Mouse (Mus musculus) forebrain, embryonic 13.5 days (tissue): Measurements from ENCODE around the gene Fancg. TPM values are rescaled to one million over a fixed set of nuclear protein-coding genes. Genes with fewer than 3 reads are reported as not detected.
A peak's percentile ranks its signal among the peaks of the same experiment; 100 is the strongest.

Source experiments
- ATAC-seq: fragments of 200-750 bp; cut with Nextera tagmentation; 2 replicates; pipeline ENCODE4 v1.8.0; 2017
- H3K27ac ChIP-seq: fragments of 300-500 bp; sonication (generic); 2 replicates; pipeline ENCODE4 v1.5.1; 2015; ENCODE audit warnings: inconsistent platforms, mild to moderate bottlenecking, moderate library complexity
- H3K27me3 ChIP-seq: fragments of 300-500 bp; sonication (generic); 2 replicates; pipeline ENCODE4 v1.6.1; 2015; ENCODE audit warnings: mild to moderate bottlenecking, inconsistent platforms
- H3K36me3 ChIP-seq: fragments of 300-500 bp; sonication (generic); 2 replicates; pipeline ENCODE4 v1.6.1; 2015; ENCODE audit warnings: mild to moderate bottlenecking, inconsistent platforms; ENCODE audit not compliant: poor library complexity, severe bottlenecking
- H3K4me1 ChIP-seq: fragments of 300-500 bp; sonication (generic); 2 replicates; pipeline ENCODE4 v1.6.1; 2015; ENCODE audit warnings: inconsistent platforms
- H3K4me2 ChIP-seq: fragments of 300-500 bp; sonication (generic); 2 replicates; pipeline ENCODE4 v1.6.1; 2015; ENCODE audit warnings: inconsistent platforms, mild to moderate bottlenecking, moderate library complexity
- H3K4me3 ChIP-seq: fragments of 300-500 bp; sonication (generic); 2 replicates; pipeline ENCODE4 v1.5.1; 2015; ENCODE audit warnings: mild to moderate bottlenecking, inconsistent platforms
- H3K9ac ChIP-seq: fragments of 300-500 bp; sonication (generic); 2 replicates; pipeline ENCODE4 v1.6.1; 2015; ENCODE audit warnings: mild to moderate bottlenecking, inconsistent platforms
- H3K9me3 ChIP-seq: fragments of 300-500 bp; sonication (generic); replicated peaks from 2 replicates; pipeline ENCODE4 v1.6.1; 2016; ENCODE audit warnings: inconsistent platforms
- WGBS: fragments of 180-500 bp; shearing (Covaris S2); methylation state at CpG from one replicate; pipeline ENCODE4 v1.1.7; 2015; 5-methylcytosine and 5-hydroxymethylcytosine counted together
- polyA plus RNA-seq: library from polyadenylated mRNA; unstranded; fragments of >200 nt; fragmentation: Nextera tagmentation; extraction: Ambion mirVana; gene quantifications from 2 replicates; pipeline ENCODE4 v1.2.1, GENCODE M21; 2015

The Fancg gene
- polyA plus RNA-seq, 1 experiment from 2014 or later = 22.9 TPM

DNA sequence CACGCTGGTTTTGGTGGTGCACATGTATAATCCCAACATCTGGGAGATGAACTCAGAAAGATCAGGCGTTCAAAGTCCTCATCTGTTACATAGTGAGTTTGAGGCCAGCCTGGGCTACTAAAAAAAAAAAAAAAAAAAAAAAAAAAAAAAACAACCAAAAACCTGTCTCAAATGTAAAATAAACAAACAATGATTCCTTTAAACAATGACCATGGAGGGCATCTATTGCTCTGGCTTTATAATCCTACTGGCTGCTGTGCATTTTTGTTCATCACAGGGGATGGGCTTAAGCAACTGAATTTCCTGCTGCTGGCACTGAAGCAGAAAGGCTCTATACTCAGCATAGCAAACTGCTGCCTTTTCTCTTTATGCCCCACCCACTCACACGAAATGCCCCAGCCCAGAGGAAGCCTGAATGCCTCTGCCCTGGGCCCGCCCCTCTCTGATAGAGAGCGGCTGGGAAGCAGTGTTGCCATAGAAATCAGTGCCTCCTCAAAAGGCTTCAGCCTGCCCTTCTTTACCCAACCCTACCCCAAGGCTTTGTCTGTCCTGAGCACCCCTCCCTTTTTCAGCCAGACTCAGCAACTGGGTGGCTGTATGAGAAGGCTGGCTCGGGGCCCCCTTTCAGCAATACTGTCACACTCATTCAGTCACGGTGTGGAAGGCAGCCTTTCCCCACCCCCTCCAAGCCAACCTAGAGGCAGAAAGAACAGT lies 33.5 kb upstream of the Fancg start:
- peak; percentile 72 for ATAC-seq
- Histone ChIP-seq H3K4me3 (peak overlapping the region; percentile 58), H3K4me1 (peaks cover 48% of the 10 kb centered on the region), H3K27me3 (no peaks in the 10 kb centered on the region), H3K9me3 (no peaks in the 10 kb centered on the region), H3K36me3 (no peaks in the 10 kb centered on the region), H3K27ac (peak overlapping the region; percentile 97), H3K9ac (peak overlapping the region; percentile 67), H3K4me2 (peak overlapping the region; percentile 71)
- 4% methylated on average over 7 of the region's 7 CpGs for WGBS

DNA sequence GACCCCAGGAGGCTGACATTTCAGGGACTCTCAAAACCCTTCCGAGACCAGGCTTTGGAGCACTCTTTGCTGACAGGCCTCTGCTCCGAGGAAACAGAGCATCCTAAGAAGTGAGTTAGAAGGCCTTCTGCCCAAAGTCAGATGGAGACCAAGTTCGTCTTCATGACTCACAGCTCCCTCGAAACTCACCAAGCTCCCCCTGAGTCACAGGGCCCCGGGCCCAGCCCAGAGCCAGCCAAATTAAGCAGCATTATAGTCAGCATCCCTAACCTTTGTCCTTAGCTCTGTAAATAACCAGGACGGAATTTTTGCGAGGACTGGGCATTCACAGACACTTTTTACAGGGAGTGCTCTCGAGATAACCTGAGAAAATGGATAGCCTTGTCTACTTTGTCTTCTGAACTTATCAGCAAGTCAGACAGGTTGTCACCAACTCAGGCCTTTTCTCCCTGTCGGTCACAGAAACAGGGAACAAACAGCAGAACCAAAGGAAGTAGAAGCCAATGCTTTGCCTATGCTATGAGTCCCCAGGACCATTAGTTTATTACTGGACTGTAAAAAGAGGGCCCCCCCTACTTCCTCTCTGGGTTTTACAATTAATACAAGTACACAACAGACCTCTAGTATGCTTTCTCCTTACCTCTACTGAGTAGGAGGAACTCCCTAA lies 30.7 kb upstream of the Fancg start:
- Histone ChIP-seq H3K9me3 (no peaks in the 10 kb centered on the region), H3K4me3 (0 out of 2 replicates have a peak overlapping the region, but pooled peaks have one; percentile 72), H3K4me2 (peak overlapping the region; percentile 74), H3K4me1 (peaks cover 58% of the 10 kb centered on the region), H3K36me3 (peaks cover 14% of the 10 kb centered on the region), H3K9ac (peak overlapping the region; percentile 26; the same call in 1 of the 2 replicates), H3K27ac (peak overlapping the region; percentile 69), H3K27me3 (no peaks in the 10 kb centered on the region)
- WGBS = 68% methylated on average over 9 of the region's 9 CpGs
- no peak for ATAC-seq

DNA sequence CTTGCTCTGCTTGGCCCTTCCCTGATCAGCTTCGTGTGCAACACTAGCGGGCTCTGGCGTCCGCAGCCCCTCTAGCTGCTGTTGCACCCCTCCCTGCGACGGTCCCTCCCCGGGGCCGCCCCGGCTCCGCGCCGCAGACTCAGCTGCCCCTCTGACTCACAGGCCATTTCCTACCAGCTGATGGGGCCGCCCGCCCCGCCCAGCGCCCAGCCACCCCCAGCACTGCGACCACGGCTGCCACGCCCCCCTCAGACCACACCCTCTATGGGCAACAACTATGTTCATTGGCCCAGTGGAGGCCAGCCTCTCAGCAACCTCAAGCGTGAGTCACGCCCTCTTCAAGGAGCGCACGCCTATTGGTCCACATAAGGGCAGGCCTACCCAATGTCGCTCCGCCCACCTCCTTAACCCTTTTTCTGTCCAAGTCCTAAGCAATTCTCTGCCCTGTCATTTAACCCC lies 29.8 kb upstream of the Fancg start:
- Histone ChIP-seq H3K27ac (peak overlapping the region; percentile 71), H3K4me2 (peak overlapping the region; percentile 74), H3K9ac (peak overlapping the region; percentile 86), H3K4me1 (peaks cover 56% of the 10 kb centered on the region), H3K9me3 (no peaks in the 10 kb centered on the region), H3K27me3 (no peaks in the 10 kb centered on the region), H3K36me3 (peaks cover 22% of the 10 kb centered on the region), H3K4me3 (peak overlapping the region; percentile 72)
- under 1% methylated on average over 24 of the region's 25 CpGs for WGBS
- peak; percentile 97 for ATAC-seq

DNA sequence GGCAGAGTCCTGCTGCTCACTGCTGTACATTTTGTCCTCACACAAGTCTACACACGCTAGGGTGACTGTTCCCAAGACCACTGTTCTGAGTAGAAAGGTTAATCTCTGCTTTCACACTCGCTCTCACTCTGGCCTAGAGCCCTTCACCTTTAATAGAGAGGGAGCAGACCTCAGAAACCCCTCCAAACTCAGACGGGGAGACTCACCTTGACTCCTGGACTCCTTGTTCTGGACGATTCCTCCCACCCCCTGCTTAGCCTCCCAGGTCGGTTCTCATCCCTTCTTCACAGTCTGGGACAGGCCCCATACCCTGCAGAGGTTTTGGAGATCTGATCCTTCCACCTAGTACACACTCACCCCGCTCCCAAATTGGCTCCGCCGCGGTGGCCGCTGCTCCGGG lies 29.3 kb upstream of the Fancg start:
- Histone ChIP-seq H3K9me3 (no peaks in the 10 kb centered on the region), H3K27ac (peak overlapping the region; percentile 71), H3K27me3 (no peaks in the 10 kb centered on the region), H3K4me2 (peak overlapping the region; percentile 74), H3K4me1 (peaks cover 50% of the 10 kb centered on the region), H3K36me3 (peaks cover 28% of the 10 kb centered on the region), H3K9ac (peak overlapping the region; percentile 86), H3K4me3 (peak overlapping the region; percentile 72)
- no peak for ATAC-seq
- 4% methylated on average over 11 of the region's 11 CpGs for WGBS

DNA sequence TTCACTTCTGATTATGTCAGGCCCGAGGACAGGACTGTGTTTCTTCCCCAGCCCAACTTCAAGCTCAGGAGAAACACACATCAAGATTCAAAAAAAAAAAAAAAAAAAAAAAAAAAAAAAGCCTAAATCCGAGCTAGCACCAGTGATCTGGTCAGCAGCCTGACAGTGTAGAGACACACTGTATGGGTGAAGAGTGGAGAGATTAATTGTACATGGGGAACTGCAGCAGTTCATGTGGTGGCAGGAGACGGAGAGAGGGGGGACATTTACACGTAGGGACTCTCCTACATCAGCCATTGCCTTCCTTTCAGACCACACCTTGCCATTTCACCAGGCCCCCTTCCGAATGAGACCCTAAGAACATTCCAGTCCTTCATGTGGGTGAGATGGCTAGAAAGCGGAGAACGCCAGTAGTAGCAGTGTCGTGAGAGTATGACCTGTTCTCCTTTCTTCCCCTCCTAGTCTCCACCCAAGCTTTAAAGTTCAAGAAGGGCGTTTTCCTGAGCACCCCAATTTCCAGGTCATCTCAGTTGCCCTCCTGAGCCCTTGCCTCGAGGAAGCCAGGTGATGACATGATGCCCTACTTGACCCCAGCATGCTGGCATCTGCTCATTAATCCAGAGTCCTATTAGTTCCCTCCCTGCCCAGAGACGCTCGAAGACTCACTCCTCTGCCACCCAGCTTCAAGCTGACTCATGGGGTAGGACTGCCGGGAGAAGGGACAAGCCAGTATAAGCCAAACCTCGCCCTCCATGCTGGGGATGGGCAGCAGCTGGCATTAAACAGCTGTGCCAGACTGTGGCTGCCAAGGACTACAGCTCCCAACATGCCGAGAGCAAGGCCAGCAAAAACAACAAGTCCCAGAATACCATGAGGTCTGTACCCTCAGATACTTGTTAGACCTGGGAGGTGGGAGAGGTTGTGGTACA lies 28.5 kb upstream of the Fancg start:
- ATAC-seq = no peak
- WGBS = 59% methylated on average over 15 of the region's 15 CpGs
- H3K4me1 ChIP-seq = peaks cover 43% of the 10 kb centered on the region
- peak overlapping the region; percentile 86 for H3K9ac ChIP-seq
- H3K4me3 ChIP-seq = peak overlapping the region; percentile 72
- no peak overlapping the region for H3K27ac ChIP-seq
- H3K4me2 ChIP-seq = peak overlapping the region; percentile 74
- peaks cover 35% of the 10 kb centered on the region for H3K36me3 ChIP-seq
- H3K27me3 ChIP-seq = no peaks in the 10 kb centered on the region
- no peaks in the 10 kb centered on the region for H3K9me3 ChIP-seq

DNA sequence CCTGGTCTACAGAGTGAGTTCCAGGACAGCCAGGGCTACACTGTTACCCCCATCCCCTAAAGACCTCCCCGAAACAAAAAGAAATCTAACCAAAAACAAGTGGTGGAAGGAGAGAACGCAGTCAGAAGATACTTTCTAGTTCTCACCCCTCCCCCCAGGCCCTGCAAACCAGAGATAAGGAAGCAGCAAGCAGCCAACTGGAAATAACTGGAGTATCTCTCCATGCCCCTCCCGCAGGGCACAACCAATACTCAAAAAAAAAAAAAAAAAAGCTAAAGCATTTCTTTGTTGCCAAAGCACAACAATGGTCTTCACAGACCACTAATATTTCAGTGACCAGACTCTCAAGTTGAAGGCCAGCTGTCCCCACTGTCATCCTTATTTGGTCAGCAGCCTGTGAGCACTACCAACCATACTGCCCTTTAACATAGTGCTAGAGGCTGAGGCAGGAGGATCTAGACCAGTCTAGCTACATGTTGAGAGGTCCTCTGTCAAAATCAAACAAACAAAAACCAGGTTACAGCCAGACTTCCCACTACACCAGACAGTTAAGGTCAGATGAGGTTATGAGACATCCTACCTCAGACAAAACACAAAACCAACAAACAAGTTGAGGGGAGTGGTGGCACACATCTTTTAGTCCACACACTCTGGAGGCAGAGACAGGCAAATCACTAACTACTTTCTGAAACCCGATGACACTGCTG lies 27.7 kb upstream of the Fancg start:
- H3K27me3 ChIP-seq = no peaks in the 10 kb centered on the region
- H3K27ac ChIP-seq = no peak overlapping the region
- H3K4me3 ChIP-seq = no peak overlapping the region
- peak overlapping the region; percentile 74; the same call in 1 of the 2 replicates for H3K4me2 ChIP-seq
- ATAC-seq = no peak
- peaks cover 44% of the 10 kb centered on the region for H3K36me3 ChIP-seq
- WGBS = 83% methylated on average over 4 of the region's 4 CpGs
- no peaks in the 10 kb centered on the region for H3K9me3 ChIP-seq
- no peak overlapping the region for H3K9ac ChIP-seq
- peaks cover 34% of the 10 kb centered on the region for H3K4me1 ChIP-seq

DNA sequence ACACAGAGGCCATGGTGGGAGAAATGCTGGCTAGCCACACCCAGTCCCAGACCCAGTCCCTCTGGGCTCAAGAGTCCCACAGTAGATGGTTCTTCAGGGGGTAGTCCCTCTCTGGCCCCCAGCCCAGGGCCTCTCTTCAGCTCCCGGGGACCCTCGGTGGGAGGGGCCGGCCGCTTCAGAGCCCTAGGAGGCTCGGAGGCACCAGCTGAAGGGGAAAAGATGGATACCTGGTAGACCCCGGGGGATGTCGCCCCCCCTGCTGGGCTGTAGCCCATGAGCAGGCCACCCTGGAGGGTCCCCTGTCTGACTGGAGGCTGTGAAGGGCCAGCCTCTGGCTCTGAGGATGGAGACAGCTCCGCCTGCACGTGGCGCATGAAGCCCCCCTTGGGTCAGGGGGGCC lies 26.1 kb upstream of the Fancg start:
- Histone ChIP-seq H3K36me3 (peaks cover 44% of the 10 kb centered on the region), H3K9ac (no peak overlapping the region), H3K9me3 (no peaks in the 10 kb centered on the region), H3K27me3 (no peaks in the 10 kb centered on the region), H3K4me3 (no peak overlapping the region), H3K4me2 (no peak overlapping the region), H3K27ac (no peak overlapping the region), H3K4me1 (peaks cover 45% of the 10 kb centered on the region)
- no peak for ATAC-seq
- 84% methylated on average over 10 of the region's 10 CpGs for WGBS

DNA sequence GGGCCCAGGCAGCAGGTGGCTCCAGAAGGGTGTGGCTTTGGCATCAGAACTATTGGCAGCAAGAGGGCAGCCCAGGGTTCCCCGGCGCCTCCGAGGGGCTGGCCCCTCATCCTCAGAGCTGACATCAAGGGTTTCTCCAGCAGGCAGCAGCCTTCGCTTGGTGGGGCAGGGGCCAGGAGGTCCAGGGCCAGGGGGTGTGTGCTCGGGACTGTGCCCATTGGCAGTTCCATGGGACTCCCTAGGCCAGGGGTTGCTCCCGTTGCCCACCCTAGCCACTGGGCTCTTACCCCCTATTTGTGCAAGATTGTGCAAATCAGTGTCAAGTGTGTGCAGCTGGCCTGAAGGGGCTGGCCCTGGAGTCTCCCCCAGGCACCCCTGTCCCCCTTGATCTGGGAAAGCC lies 25.5 kb upstream of the Fancg start:
- Histone ChIP-seq H3K36me3 (peaks cover 44% of the 10 kb centered on the region), H3K4me3 (no peak overlapping the region), H3K9ac (no peak overlapping the region), H3K9me3 (no peaks in the 10 kb centered on the region), H3K4me2 (no peak overlapping the region), H3K4me1 (peaks cover 43% of the 10 kb centered on the region), H3K27me3 (no peaks in the 10 kb centered on the region), H3K27ac (no peak overlapping the region)
- 84% methylated on average over 6 of the region's 6 CpGs for WGBS
- ATAC-seq = no peak

DNA sequence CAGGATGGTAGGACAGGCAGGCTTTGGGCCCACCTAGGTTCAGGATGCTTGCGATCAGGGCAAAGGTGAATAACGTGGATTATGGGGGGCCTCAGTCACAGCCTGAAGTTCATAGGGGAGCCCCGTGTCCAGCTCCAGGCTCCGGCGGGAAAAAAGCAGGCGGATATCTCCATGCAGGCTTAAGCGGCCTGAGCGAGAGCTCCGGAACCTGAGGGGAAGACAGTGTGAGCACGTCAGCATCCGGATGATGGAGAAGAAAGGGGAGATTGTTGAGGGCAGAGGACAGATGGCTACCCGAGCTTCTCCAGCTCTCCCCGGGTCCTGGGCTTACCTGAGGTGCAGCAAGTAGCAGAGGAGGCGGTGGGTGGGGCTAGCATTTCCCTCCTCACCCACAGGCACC lies 23.2 kb upstream of the Fancg start:
- 88% methylated on average over 14 of the region's 14 CpGs for WGBS
- Histone ChIP-seq H3K4me3 (no peak overlapping the region), H3K4me1 (peaks cover 38% of the 10 kb centered on the region), H3K9ac (no peak overlapping the region), H3K9me3 (no peaks in the 10 kb centered on the region), H3K36me3 (peaks cover 58% of the 10 kb centered on the region), H3K27ac (no peak overlapping the region), H3K4me2 (no peak overlapping the region), H3K27me3 (no peaks in the 10 kb centered on the region)
- no peak for ATAC-seq

DNA sequence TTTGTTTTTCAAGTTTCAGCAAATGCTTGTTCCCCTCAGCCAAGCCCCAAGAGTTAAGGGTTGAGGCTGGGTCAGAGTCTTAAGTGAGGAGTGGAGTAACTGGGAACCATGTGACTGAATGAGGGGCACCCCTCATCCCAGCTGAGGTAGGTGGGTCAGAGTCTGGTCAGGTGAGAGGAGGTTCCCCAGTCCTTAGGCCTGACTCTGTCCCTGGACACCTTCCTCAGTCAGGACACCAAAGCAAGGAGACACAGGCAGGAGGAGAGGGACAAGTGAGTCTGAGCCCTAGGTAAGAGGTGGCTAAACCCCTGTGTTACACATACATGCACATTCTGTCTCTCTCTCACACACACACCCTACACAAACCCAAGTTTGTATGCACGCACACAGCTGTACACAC lies 22.2 kb upstream of the Fancg start:
- H3K36me3 ChIP-seq = peaks cover 68% of the 10 kb centered on the region
- H3K9ac ChIP-seq = no peak overlapping the region; the same call in 1 of the 2 replicates
- H3K4me3 ChIP-seq = no peak overlapping the region
- H3K27ac ChIP-seq = peak overlapping the region; percentile 92
- 92% methylated on average over 1 of the region's 1 CpGs for WGBS
- no peak overlapping the region for H3K4me2 ChIP-seq
- ATAC-seq = no peak
- H3K27me3 ChIP-seq = no peaks in the 10 kb centered on the region
- H3K4me1 ChIP-seq = peaks cover 28% of the 10 kb centered on the region
- H3K9me3 ChIP-seq = no peaks in the 10 kb centered on the region

DNA sequence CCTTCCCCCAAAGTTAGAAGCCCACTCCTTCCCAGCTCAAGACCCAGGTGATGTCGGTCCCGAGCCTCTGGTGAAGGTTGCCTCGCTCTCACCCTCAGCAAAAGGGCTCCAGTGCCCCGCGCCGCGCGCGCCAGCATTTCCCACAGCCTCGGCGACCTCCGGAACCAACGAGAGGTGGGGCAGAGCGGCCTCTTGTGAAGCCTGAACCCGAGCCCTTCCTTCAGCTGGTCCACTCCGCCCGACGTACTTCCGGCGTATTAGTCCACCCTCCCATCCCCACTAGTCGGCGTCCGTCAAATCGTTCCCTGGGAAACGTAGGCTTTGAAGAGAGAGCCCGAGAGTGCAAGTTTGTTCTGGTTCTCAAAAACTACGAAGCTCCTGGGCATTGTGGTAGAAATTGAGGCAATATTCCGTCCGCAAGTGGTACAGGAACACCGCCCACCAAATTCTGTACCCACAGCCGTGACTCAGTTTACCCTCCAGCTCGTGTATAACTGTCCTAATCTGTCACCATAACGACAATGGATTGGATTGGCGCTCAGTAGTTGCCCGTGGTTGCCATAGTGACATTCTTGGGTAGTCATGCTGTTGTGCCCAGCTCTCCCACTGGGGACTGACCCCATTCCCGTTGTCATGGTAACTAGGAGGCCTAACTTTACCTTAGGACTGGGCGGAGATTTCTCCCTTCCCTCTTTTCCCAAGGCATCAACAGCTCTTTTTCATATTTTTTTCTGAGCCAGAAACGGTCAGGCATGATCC lies 21.1 kb upstream of the Fancg start, which contains the start of gene Stoml2:
Gene Stoml2 (minus strand): TSS at position 474 of the 759 bp plus-strand sequence.
- no peaks in the 10 kb centered on the region for H3K27me3 ChIP-seq
- H3K4me3 ChIP-seq = peak within 1 kb of the TSS; percentile 73
- peak within 1 kb of the TSS; percentile 89 for H3K4me2 ChIP-seq
- H3K27ac ChIP-seq = peak within 1 kb of the TSS; percentile 92
- H3K9me3 ChIP-seq = no peaks in the 10 kb centered on the region
- peaks cover 69% of the 10 kb centered on the region for H3K36me3 ChIP-seq
- peak within 1 kb of the TSS; percentile 91 for H3K9ac ChIP-seq
- peak; percentile 97 for ATAC-seq
- WGBS = 0% methylated on average over 38 of the region's 38 CpGs
- H3K4me1 ChIP-seq = peaks cover 24% of the 10 kb centered on the region
